In the genomic region with DNA sequence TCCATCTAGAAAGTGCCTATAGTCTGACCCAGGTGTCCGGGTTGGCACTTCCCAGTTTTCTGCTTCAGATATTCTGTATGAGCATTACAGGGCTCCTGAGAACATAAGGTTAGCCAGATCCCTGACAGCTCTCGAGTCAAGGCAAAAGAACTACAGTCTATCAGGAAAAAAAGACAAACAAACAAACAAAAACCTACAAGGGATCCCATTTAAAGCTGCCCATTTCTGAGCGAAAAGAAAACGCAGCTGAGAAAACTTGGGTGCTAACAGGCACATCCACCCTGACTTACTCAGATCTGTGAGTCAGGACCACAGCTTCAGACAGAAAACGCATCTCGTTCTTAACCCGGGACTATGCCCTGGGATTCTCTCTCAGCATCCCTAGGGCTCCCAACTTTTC, we compare ENCODE assay signal across 8 mouse cellular contexts. TPM values are rescaled to one million over a fixed set of nuclear protein-coding genes. Genes with fewer than 3 reads are reported as not detected.
DNase-seq lines count a peak whose midpoint lies in the region; ATAC-seq and TF ChIP-seq lines count a peak whose summit lies in the region.

No protein-coding gene starts in this region.

- H3K4me3 ChIP-seq in kidney, embryonic 15.5 days (replicated peaks) = peak overlapping the region; percentile 58
- H3K4me3 ChIP-seq in embryonic facial prominence, embryonic 12.5 days = peak overlapping the region; percentile 55
- H3K4me3 ChIP-seq in hindbrain, postnatal 0 days (ENCODE audit: low read length) = peak overlapping the region; percentile 73
- H3K4me3 ChIP-seq in midbrain, embryonic 16.5 days (ENCODE audit: low read depth, low read length) = peak overlapping the region; percentile 71

- H3K4me2 ChIP-seq in kidney, embryonic 15.5 days = peak overlapping the region; percentile 93
- peak overlapping the region; percentile 93 for H3K4me2 ChIP-seq in embryonic facial prominence, embryonic 12.5 days (replicated peaks)
- H3K4me2 ChIP-seq in hindbrain, postnatal 0 days (ENCODE audit: low read depth, low read length) = peak overlapping the region; percentile 82
- peak overlapping the region; percentile 80 for H3K4me2 ChIP-seq in midbrain, embryonic 16.5 days (ENCODE audit: low read length)

- peak overlapping the region; percentile 47; the same call in 1 of the 2 replicates for H3K9ac ChIP-seq in kidney, embryonic 15.5 days
- H3K9ac ChIP-seq in embryonic facial prominence, embryonic 12.5 days = 0 out of 2 replicates have a peak overlapping the region, but pooled peaks have one; percentile 10
- H3K9ac ChIP-seq in hindbrain, postnatal 0 days (replicated peaks; ENCODE audit: low read length) = peak overlapping the region; percentile 61
- peak overlapping the region; percentile 71 for H3K9ac ChIP-seq in midbrain, embryonic 16.5 days (ENCODE audit: low read depth, low read length)

- H3K4me1 ChIP-seq in kidney, embryonic 15.5 days = peaks cover 18% of the 10 kb centered on the region; the same call in 1 of the 2 replicates
- no peaks in the 10 kb centered on the region for H3K4me1 ChIP-seq in embryonic facial prominence, embryonic 12.5 days
- H3K4me1 ChIP-seq in hindbrain, postnatal 0 days (ENCODE audit: insufficient read depth, low read length) = no peaks in the 10 kb centered on the region
- no peaks in the 10 kb centered on the region for H3K4me1 ChIP-seq in midbrain, embryonic 16.5 days (ENCODE audit: control insufficient read depth, insufficient read depth, low read length)

- no peak for TF ChIP-seq CTCF in hindbrain, postnatal 0 days (IDR thresholded peaks at IDR 0.05; ENCODE audit: low read depth)

- H3K36me3 ChIP-seq in kidney, embryonic 15.5 days = no peaks in the 10 kb centered on the region
- no peaks in the 10 kb centered on the region for H3K36me3 ChIP-seq in embryonic facial prominence, embryonic 12.5 days
- no peaks in the 10 kb centered on the region for H3K36me3 ChIP-seq in hindbrain, postnatal 0 days (ENCODE audit: insufficient read depth, low read length)
- H3K36me3 ChIP-seq in midbrain, embryonic 16.5 days (ENCODE audit: control insufficient read depth, insufficient read depth, low read length) = no peaks in the 10 kb centered on the region

- 4% methylated on average over 7 of the region's 7 CpGs for WGBS in kidney, embryonic 15.5 days
- 8% methylated on average over 7 of the region's 7 CpGs for WGBS in embryonic facial prominence, embryonic 12.5 days
- WGBS in hindbrain, postnatal 0 days = 2% methylated on average over 7 of the region's 7 CpGs
- WGBS in midbrain, embryonic 16.5 days = 3% methylated on average over 7 of the region's 7 CpGs

- H3K27ac ChIP-seq in kidney, embryonic 15.5 days = no peak overlapping the region
- H3K27ac ChIP-seq in embryonic facial prominence, embryonic 12.5 days = no peak overlapping the region
- no peak overlapping the region for H3K27ac ChIP-seq in hindbrain, postnatal 0 days
- H3K27ac ChIP-seq in midbrain, embryonic 16.5 days (ENCODE audit: low read length) = 0 out of 2 replicates have a peak overlapping the region, but pooled peaks have one; percentile 35

- ATAC-seq in kidney, embryonic 15.5 days (replicated peaks; ENCODE audit: low FRiP score) = no peak
- ATAC-seq in embryonic facial prominence, embryonic 12.5 days (ENCODE audit: insufficient number of reproducible peaks, insufficient read depth, low FRiP score, low TSS enrichment) = no peak
- ATAC-seq in hindbrain, postnatal 0 days = no peak
- no peak for ATAC-seq in midbrain, embryonic 16.5 days
- no peak for ATAC-seq in erythroid progenitor cell, adult 5-6 weeks (replicated peaks; ENCODE audit: low FRiP score, poor library complexity, severe bottlenecking)

- peaks cover 15% of the 10 kb centered on the region for H3K27me3 ChIP-seq in kidney, embryonic 15.5 days
- H3K27me3 ChIP-seq in embryonic facial prominence, embryonic 12.5 days = peaks cover 10% of the 10 kb centered on the region; the same call in 1 of the 2 replicates
- H3K27me3 ChIP-seq in hindbrain, postnatal 0 days (ENCODE audit: insufficient read depth, low read length) = no peaks in the 10 kb centered on the region
- H3K27me3 ChIP-seq in midbrain, embryonic 16.5 days (ENCODE audit: control insufficient read depth, insufficient read depth, low read depth, low read length) = no peaks in the 10 kb centered on the region

- H3K9me3 ChIP-seq in kidney, embryonic 15.5 days (replicated peaks) = no peaks in the 10 kb centered on the region
- no peaks in the 10 kb centered on the region for H3K9me3 ChIP-seq in embryonic facial prominence, embryonic 12.5 days
- no peaks in the 10 kb centered on the region for H3K9me3 ChIP-seq in hindbrain, postnatal 0 days (ENCODE audit: low read length)
- no peaks in the 10 kb centered on the region for H3K9me3 ChIP-seq in midbrain, embryonic 16.5 days (replicated peaks; ENCODE audit: control insufficient read depth, low read length, poor library complexity, severe bottlenecking)

- intact Hi-C loops in left cerebral cortex, postnatal 14 days (cut with DNase I) = loop anchor here (10.0 kb wide), 3 partner anchors 399 to 909 kb away; no protein-coding TSS in a partner anchor

- no peak for DNase-seq in kidney, postnatal 36 days
- no peak for DNase-seq in hindbrain, postnatal 0 days (ENCODE audit: low spot score)
- DNase-seq in left cerebral cortex, postnatal 14 days (ENCODE audit: low spot score in 2 of 2) = no peak
- DNase-seq in gastrocnemius, postnatal 4 days (ENCODE audit: low spot score in 2 of 2) = no peak

RNA-seq across cellular contexts. Expression of a gene that starts 9.5 kb away (rescaled TPM):
- polyA plus RNA-seq in kidney, embryonic 15.5 days (2015; fragmentation: Nextera tagmentation; extraction: Ambion mirVana) = 1.8 and 1.9 TPM in 2 replicates
- 1.4 and 1.5 TPM in 2 replicates for polyA plus RNA-seq in embryonic facial prominence, embryonic 12.5 days (2016; fragmentation: Nextera tagmentation; extraction: Ambion mirVana)
- total RNA-seq in hindbrain, postnatal 0 days (2014; rRNA removed) = 3.1 and 4.3 TPM in 2 replicates
- polyA plus RNA-seq in hindbrain, postnatal 0 days (2015; fragmentation: Nextera tagmentation; extraction: Ambion mirVana) = 2.0 and 2.5 TPM in 2 replicates
- polyA plus RNA-seq in midbrain, embryonic 16.5 days (2015; fragmentation: Nextera tagmentation; extraction: Ambion mirVana) = 3.5 and 5.6 TPM in 2 replicates
- 10 to 100 TPM; 23.9 to 29.0 TPM for total RNA-seq in left cerebral cortex, postnatal 14 days (2021)
- 1 to 10 TPM; 1.0 to 1.2 TPM for total RNA-seq in gastrocnemius, postnatal 4 days (2021)
- total RNA-seq in erythroid progenitor cell, adult 5-6 weeks (2015; ENCODE audit: low replicate concordance) = 1.7 and 2.2 TPM in 2 replicates
- total RNA-seq in erythroid progenitor cell, adult 5-6 weeks (2017; ENCODE audit: low replicate concordance) = 1.2 and 2.3 TPM in 2 replicates

Comparison
In these comparisons a context has a peak if more than half of its experiments do, and no peak if none do; other contexts are left out.
1. H3K9ac ChIP-seq: peak in every context shown above with its lines; median percentile 71 in midbrain, embryonic 16.5 days; 61 in hindbrain, postnatal 0 days; 47 in kidney, embryonic 15.5 days; 10 in embryonic facial prominence, embryonic 12.5 days.